Mouse (Mus musculus): ENCODE data around the gene Ddx17. TPM values are rescaled to one million over a fixed set of nuclear protein-coding genes. Genes with fewer than 3 reads are reported as not detected.

The Ddx17 gene
- polyA plus RNA-seq, 1 experiment from 2014 or later, result 48.9 TPM

- peak overlapping the region; percentile 76 for H3K4me3 ChIP-seq
- whole genome bisulfite sequencing, result 95% methylated on average over 3 of the region's 3 CpGs
- H3K27ac ChIP-seq, result no peak overlapping the region
- peaks cover 8% of the 10 kb centered on the region; the same call in 1 of the 2 replicates for H3K27me3 ChIP-seq (ENCODE audit: poor library complexity, severe bottlenecking)
- no peaks in the 10 kb centered on the region for H3K9me3 ChIP-seq
- DNase-seq (ENCODE audit: extremely low spot score, low spot score), result no peak
- peaks cover 61% of the 10 kb centered on the region for H3K36me3 ChIP-seq (replicated peaks)
- peaks cover 26% of the 10 kb centered on the region for H3K4me1 ChIP-seq
Measured at GRCm38 (mm10) chr15:79543968-79544367, 2.6 kb downstream of the Ddx17 start.

GRCm38 (mm10) chr15:79533796-79534195 is 12.7 kb downstream of the Ddx17 start:
- Histone ChIP-seq H3K27ac (no peak overlapping the region), H3K9me3 (no peaks in the 10 kb centered on the region), H3K4me1 (no peaks in the 10 kb centered on the region), H3K27me3 (ENCODE audit: poor library complexity, severe bottlenecking) (no peaks in the 10 kb centered on the region), H3K36me3 (replicated peaks) (peaks cover 100% of the 10 kb centered on the region), H3K4me3 (no peak overlapping the region)
- WGBS, result 92% methylated on average over 3 of the region's 3 CpGs
- DNase-seq (ENCODE audit: extremely low spot score, low spot score), result no peak

- 87% methylated on average over 7 of the region's 7 CpGs for WGBS
- no peaks in the 10 kb centered on the region for H3K27me3 ChIP-seq (ENCODE audit: poor library complexity, severe bottlenecking)
- H3K9me3 ChIP-seq, result no peaks in the 10 kb centered on the region
- peaks cover 95% of the 10 kb centered on the region for H3K36me3 ChIP-seq (replicated peaks)
- no peak overlapping the region for H3K4me3 ChIP-seq
- no peaks in the 10 kb centered on the region for H3K4me1 ChIP-seq
- no peak for DNase-seq (ENCODE audit: extremely low spot score, low spot score)
- H3K27ac ChIP-seq, result no peak overlapping the region
Measured at GRCm38 (mm10) chr15:79529935-79530334, 16.6 kb downstream of the Ddx17 start.

DNA sequence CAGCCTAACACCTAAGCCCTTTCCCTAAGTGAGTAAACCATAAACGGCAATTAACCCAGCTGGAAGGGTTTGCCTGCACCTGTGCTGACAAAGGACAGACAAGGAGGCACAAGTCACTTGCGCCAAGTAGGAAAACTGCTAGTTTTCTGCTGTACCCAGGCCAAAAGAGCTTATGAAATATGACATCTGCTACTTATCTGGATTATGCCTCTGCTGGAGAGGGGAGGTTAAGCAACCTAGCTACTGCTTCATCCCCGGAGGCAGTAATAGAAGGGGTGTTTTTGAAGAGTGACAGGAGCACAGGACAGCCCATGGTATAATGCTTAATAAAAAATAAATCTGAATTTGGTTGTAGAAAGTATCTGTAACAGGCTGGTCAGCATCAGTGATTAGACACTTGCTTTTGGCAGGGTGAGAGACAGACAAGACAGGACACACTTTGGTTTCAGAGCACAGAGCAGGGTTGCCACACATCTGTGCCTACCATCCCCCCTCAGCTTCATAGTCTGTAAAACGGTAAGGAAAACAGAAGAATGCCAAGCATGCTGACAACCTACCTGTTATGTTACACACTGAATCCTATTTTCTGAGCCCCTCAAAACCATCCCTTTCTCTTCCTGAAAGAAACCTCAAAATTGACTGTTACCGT is 18.4 kb downstream of the Ddx17 start:
- Histone ChIP-seq H3K4me3 (no peak overlapping the region), H3K27ac (no peak overlapping the region), H3K4me1 (no peaks in the 10 kb centered on the region), H3K36me3 (replicated peaks) (peaks cover 77% of the 10 kb centered on the region), H3K9me3 (no peaks in the 10 kb centered on the region), H3K27me3 (ENCODE audit: poor library complexity, severe bottlenecking) (no peaks in the 10 kb centered on the region)
- no peak for DNase-seq (ENCODE audit: extremely low spot score, low spot score)
- WGBS, result 76% methylated on average over 5 of the region's 5 CpGs

GRCm38 (mm10) chr15:79527192-79527591 is 19.3 kb downstream of the Ddx17 start:
- H3K4me3 ChIP-seq, result no peak overlapping the region
- peak; percentile 21 for DNase-seq (ENCODE audit: extremely low spot score, low spot score)

DNA sequence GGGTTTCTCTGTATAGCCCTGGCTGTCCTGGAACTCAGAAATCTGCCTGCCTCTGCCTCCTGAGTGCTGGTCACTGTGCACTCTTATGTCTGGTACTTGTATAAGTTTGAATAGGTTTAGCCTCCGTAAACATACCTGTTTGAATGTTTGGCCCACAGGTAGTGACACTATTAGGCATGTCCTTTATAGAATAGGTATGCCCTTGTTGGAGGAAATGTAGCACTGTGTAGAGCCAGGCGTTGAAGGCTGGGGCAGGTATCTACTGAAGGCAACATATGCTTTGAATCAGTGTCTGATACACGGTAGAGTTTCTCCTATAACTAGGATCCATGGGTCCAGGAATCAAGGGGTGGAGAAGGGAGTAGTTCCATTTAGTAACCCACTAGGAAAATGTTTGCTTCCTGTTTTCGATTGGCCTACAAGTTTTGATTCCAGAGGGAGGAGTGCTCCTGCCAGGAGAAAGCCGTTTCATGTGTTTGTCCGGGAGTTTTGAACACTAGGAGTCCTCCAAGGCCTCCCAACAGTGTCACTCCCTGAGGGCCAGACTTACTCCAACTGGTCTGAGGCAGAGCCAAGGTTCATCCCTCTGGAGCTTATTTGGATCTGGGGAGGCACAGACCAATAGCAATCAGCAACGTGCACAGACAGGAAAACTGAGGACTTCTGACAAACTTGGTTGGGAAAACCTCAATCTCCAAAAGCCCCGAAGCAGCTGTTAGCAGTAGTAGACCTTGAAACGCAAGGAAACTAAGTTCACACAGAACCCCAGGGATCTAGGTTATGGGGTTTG is 20.4 kb downstream of the Ddx17 start:
- H3K9me3 ChIP-seq, result no peaks in the 10 kb centered on the region
- no peak for DNase-seq (ENCODE audit: extremely low spot score, low spot score)
- 68% methylated on average over 9 of the region's 9 CpGs for WGBS
- no peaks in the 10 kb centered on the region for H3K4me1 ChIP-seq
- no peak overlapping the region for H3K27ac ChIP-seq
- H3K36me3 ChIP-seq (replicated peaks), result peaks cover 57% of the 10 kb centered on the region
- no peak overlapping the region for H3K4me3 ChIP-seq
- no peaks in the 10 kb centered on the region for H3K27me3 ChIP-seq (ENCODE audit: poor library complexity, severe bottlenecking)

More at GRCm38 (mm10) chr15:79527192-79527591, 19.3 kb downstream of the Ddx17 start:
- H3K36me3 ChIP-seq (replicated peaks), result peaks cover 68% of the 10 kb centered on the region
- no peaks in the 10 kb centered on the region for H3K27me3 ChIP-seq (ENCODE audit: poor library complexity, severe bottlenecking)
- 79% methylated on average over 4 of the region's 4 CpGs for WGBS
- no peaks in the 10 kb centered on the region for H3K4me1 ChIP-seq
- no peak overlapping the region for H3K27ac ChIP-seq
- H3K9me3 ChIP-seq, result no peaks in the 10 kb centered on the region

GRCm38 (mm10) chr15:79525564-79525963 is 21.0 kb downstream of the Ddx17 start:
- no peak for DNase-seq (ENCODE audit: extremely low spot score, low spot score)
- Histone ChIP-seq H3K27me3 (ENCODE audit: poor library complexity, severe bottlenecking) (no peaks in the 10 kb centered on the region), H3K4me1 (no peaks in the 10 kb centered on the region), H3K36me3 (replicated peaks) (peaks cover 51% of the 10 kb centered on the region), H3K9me3 (no peaks in the 10 kb centered on the region), H3K27ac (no peak overlapping the region), H3K4me3 (no peak overlapping the region)
- 92% methylated on average over 5 of the region's 5 CpGs for WGBS

GRCm38 (mm10) chr15:79519400-79520220 is 26.9 kb downstream of the Ddx17 start:
- Histone ChIP-seq H3K27me3 (ENCODE audit: poor library complexity, severe bottlenecking) (peaks cover 50% of the 10 kb centered on the region), H3K27ac (no peak overlapping the region), H3K4me3 (no peak overlapping the region), H3K4me1 (peaks cover 25% of the 10 kb centered on the region), H3K36me3 (replicated peaks) (no peaks in the 10 kb centered on the region; the same call in 1 of the 2 replicates), H3K9me3 (no peaks in the 10 kb centered on the region; the same call in 1 of the 2 replicates)
- 50% methylated on average over 16 of the region's 16 CpGs for WGBS
- DNase-seq (ENCODE audit: extremely low spot score, low spot score), result no peak

DNA sequence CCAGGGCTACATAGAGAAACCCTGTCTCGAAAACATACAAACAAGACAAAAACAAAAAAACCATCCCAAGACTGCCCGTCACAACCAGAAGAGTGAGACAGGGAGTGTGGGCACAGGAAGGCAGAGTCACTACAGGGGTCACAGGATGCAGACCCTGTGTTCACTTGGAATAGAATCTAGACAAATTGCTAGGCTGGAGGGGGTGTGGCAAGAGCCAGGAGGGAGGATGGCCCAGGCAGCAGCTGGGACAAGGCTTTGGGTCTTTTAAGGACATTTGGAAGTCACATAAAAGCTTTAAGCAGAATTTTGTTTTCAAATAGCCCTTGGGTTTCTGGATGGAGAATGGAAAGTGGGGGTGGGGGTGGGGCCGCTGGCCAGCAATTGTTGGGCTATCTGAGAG is 28.0 kb downstream of the Ddx17 start:
- H3K36me3 ChIP-seq (replicated peaks), result no peaks in the 10 kb centered on the region
- no peaks in the 10 kb centered on the region; the same call in 1 of the 2 replicates for H3K9me3 ChIP-seq
- WGBS, result 87% methylated on average over 3 of the region's 3 CpGs

DNA sequence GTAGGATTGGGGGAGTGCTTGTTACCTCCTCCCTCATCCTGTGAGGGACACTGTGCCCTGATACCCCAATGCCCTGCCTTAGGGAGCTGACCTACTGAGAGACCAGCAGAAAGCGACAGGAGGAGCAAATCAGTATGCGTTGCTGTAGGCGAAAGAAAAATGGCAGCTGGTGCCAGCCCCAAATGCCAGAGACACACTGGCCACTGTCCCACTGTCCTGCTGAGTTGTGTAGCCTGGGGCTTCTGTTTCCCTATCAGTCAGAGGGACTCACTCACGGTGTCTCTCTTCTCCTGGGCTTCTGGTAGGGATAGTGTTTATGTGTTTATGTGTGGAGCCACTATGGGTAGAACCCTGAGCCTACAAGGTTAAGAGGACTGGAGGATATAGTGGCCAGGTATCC is 28.8 kb downstream of the Ddx17 start:
- Histone ChIP-seq H3K4me3 (no peak overlapping the region), H3K27ac (no peak overlapping the region), H3K9me3 (no peaks in the 10 kb centered on the region; the same call in 1 of the 2 replicates), H3K4me1 (peaks cover 34% of the 10 kb centered on the region), H3K27me3 (ENCODE audit: poor library complexity, severe bottlenecking) (peaks cover 69% of the 10 kb centered on the region), H3K36me3 (replicated peaks) (no peaks in the 10 kb centered on the region)
- WGBS, result 77% methylated on average over 4 of the region's 4 CpGs
- no peak for DNase-seq (ENCODE audit: extremely low spot score, low spot score)

More for the DNA sequence above, 28.0 kb downstream of the Ddx17 start:
- DNase-seq (ENCODE audit: extremely low spot score, low spot score), result no peak
- Histone ChIP-seq H3K4me3 (no peak overlapping the region), H3K4me1 (peaks cover 33% of the 10 kb centered on the region), H3K27me3 (ENCODE audit: poor library complexity, severe bottlenecking) (peaks cover 60% of the 10 kb centered on the region), H3K27ac (no peak overlapping the region)

DNA sequence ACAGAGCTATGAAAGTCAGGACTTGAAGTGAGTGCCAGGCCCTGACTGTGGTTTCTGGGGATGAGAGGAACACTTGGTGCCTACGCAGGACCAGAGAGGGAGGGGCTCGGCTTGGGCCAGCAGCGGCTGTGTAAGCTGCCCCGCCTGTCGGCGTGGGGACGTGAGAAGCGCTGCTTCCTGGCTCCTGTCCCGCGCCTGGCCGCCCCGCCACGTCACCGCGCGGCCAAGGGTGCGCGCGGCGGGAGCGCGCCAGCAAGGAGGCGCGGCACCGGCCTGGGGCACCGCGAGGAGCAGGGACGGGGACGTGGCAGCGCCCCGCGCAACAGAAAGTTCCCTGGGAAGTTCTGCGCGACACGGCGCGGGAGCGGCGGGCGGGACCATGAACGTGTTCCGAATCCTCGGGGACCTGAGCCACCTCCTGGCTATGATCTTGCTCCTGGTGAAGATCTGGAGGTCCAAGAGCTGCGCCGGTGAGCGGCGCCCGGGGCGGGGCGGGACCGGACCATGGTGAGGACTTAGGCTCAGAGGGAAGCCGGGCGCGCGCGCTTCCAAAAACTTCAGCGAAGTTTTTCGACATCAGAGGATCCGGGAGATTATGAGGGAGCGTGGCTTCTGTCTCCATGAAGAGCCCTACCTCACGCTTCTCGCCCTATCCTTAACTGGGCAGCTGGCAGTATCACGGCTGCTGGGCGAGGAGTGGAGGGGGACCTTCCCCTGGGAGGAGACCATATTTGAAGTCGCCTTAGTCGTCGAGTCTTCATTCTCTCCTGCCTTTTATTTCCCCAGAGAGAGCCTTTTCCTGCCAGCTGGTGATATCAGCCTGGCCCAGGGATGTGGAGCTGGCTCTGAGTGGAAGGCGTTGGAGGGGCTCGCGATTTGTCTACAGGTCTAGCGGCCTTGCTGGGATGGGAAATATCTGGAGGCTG is 30.1 kb downstream of the Ddx17 start, which contains the start of gene Kdelr3:
TSS of gene Kdelr3 (plus strand) at position 241 of the 926 bp plus-strand sequence.
- H3K36me3 ChIP-seq (replicated peaks), result no peaks in the 10 kb centered on the region
- peaks cover 82% of the 10 kb centered on the region for H3K27me3 ChIP-seq (ENCODE audit: poor library complexity, severe bottlenecking)
- DNase-seq (ENCODE audit: extremely low spot score, low spot score), result peak; percentile 46
- no peaks in the 10 kb centered on the region; the same call in 1 of the 2 replicates for H3K9me3 ChIP-seq
- H3K4me1 ChIP-seq, result peaks cover 47% of the 10 kb centered on the region
- peak within 1 kb of the TSS; percentile 59 for H3K27ac ChIP-seq
- peak within 1 kb of the TSS; percentile 60 for H3K4me3 ChIP-seq
- WGBS, result 1% methylated on average over 71 of the region's 71 CpGs

Measured in forebrain, embryonic 10.5 days (tissue).